Mouse (Mus musculus) embryo, embryonic 10 days (tissue): ENCODE measurements around the gene Igf2bp1.
A peak's percentile ranks its signal among the peaks of the same experiment; 100 is the strongest.
"Not testable (repeated sequence)": the region's sequence is repeated elsewhere in the genome, so short reads cannot be mapped to it uniquely, and the experiment has no call there.

Experiments used
- DNase-seq: peaks from one replicate; pipeline ENCODE4 v3.0.0-alpha.2; 2015; ENCODE audit warnings: low spot score

Gene Igf2bp1

DNA sequence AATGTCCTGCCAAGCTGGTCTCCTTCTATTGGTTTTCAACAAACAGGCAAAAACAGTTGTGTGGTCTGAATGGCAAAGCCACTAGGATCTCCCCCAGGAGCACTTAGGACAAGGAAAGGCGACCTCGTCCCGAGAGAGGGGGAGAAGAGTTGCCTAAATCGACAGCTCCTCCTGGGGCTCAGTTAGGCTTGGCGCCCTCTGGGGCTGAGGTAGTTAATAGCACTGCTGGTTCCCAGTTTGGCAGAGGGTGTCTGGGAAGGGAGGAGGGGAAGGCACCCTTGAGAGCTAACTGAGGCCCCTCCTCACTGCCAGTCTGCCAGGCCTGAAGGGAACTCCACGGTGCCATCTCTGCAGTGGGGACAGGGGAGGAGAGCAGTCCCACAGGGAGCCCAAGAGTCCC is 46.6 kb downstream of the Igf2bp1 start:
- DNase-seq = no peak

DNA sequence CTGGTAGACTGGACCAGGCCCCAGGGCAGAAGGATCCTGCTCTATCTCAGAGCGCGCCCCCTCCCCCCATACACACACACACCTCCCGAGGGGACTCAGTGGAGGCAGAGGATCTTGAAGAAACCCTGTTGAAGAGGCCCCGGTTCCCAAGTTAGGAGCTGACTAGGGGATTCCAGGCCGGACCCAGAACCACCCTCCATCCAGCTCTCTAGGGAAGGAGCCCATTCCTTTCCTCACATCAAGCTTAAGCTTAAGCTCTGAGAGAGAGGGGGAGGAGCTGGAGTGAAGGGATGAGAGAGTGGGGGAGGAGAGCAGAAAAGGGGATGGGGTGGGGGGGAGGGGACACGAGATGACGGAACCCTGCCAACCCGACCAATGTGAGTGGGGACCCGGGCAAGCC is 47.5 kb downstream of the Igf2bp1 start:
- no peak for DNase-seq

DNA sequence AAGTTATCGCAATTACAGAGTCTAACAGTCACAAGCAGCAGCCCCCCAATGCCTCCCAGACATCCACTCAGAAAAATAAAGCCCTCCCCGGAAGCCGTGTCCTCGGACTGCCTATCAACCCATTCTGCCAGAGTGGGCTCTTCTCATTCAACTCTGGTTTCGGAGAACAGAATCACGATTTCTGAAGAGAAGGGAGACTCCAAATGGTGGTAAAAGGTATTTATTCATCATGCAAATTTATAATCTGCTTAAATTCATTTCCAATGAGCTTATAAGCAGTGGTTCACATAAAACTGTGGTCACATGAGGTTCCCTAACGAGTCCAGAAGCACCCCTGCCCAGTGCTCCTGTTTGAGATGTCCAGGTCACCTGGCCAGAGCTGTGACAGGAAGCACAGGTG is 48.3 kb downstream of the Igf2bp1 start:
- no peak for DNase-seq

DNA sequence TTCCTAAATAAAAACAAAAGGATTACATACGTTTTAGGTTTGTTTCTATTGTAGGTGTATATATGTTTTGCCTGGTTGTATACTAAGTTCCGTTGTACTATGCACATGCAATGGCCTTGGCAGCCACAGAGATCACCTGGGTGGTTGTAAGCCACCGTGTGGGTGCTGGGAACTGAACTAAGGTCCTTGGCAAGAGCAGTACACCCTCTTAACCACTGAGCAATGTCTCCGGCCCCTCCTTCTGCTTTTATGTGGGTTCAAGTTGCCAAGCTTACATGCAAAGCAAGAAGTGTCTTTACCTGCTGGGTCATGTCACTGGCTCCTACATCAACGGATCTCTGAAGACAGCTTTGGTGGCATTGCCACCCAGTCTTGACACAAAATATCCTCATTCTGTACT is 52.4 kb downstream of the Igf2bp1 start:
- DNase-seq = no peak

DNA sequence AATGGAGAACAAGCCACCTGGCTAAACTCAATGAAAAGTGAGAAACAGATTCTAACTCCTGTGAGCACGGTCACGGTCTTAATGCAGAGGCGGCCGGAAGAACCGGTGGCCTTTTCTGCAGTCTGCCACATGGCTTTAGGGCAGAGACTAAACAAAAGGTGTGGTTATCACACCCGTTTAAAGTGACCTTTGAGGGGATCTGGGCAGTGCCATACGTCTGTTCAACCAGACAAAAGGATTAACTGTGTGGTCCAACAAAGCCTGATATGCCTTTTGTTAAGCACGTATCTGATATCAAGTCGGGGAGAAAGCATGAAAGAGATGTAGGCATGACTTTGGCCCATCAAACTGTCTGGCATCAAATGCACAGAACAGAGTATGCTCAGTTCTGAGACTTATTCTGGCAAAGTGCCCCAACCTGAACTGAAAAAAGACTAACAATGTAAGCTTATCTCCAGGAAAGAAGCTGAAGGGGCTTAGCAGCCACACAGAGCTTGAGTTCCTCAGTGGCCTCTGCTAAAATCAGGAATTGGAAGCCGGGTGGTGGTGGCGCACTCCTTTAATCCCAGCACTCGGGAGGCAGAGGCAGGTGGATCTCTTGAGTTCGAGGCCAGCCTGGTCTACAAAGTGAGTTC is 59.8 kb downstream of the Igf2bp1 start:
- DNase-seq = no peak

DNA sequence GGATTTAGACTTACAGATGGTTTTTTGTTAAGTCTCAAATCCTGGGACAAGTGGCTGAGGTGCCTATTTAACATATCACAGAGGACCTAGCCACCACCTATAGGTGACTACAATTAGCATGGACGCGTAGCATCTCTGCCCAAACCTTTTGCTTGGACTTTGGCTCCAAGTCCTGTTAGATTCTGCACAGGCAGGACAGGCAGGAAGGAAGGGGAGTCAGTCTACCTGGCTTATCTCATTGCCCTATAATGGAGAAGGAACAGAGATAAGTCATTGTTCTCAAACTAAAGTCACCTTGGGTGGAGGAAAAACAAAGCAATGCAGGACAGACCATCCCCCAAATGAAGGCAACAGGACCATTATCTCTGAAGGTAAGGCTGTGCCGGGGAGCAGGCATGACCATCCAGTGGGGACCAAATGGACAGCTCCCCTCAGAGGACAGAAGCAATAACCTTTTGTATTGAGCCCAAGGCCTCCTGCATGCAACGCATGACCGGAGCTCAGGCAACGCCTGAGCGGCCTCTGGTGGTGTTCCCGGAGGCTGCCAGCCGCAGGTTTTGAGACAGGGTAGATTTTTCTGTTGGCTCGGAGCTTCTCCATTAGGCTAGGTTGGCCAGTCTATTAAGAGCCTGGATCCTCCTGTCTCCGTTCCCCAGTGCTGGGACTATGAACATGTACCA is 65.8 kb downstream of the Igf2bp1 start:
- peak; percentile 33 for DNase-seq

DNA sequence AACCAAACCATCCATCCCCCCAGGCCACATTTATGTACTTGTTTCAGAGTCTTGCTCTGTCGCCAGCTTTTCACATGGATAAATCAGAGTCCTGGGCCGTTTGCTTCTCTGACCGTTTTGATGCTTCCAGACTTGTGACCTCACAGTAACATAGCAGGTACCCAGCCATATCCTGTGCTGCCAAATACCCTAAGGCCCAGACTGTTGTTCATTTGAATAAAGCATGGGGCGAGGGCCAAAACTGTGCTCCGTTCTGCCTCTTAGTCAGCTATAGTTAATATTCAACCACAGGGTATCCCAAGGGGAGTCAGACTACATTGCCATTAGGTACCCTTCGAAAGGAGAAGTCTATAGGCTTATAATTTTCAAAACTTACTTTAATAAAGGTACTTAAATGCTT is 69.3 kb downstream of the Igf2bp1 start:
- DNase-seq = no peak

DNA sequence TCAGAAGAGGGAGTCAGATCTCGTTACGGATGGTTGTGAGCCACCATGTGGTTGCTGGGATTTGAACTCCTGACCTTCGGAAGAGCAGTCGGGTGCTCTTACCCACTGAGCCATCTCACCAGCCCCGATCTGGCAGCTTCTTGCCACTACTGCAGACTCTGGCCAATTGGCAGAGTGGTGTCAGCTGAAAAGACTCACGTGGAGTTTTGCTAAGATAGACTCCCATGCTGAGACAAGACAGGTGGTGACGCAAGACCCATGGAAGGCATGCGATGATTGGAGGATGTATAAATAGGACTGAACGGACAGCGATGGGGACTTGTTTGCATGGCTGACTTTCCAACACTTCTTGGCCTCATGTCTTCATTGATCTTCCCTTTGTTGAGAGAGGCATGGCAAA is 73.6 kb downstream of the Igf2bp1 start:
- DNase-seq = not testable (repeated sequence)

DNA sequence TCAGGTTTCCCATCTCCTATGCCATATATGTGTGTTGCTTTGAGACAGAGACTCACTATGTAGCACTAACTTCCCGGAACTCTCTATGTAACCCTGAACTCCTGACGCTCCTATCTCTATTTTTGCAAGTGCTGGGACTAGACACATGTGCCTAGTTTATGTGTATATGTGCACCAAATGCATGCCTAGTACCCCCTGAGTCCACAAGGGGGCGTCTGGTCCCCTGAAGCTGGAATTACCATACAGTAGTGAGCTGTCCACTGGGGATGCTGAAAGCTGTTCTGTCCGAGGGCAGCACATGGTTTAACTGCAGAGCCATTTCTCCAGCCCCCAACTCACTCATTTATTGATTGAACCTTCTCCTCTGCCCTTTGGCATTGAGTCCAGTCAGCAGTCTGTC is 79.3 kb downstream of the Igf2bp1 start:
- DNase-seq = no peak

DNA sequence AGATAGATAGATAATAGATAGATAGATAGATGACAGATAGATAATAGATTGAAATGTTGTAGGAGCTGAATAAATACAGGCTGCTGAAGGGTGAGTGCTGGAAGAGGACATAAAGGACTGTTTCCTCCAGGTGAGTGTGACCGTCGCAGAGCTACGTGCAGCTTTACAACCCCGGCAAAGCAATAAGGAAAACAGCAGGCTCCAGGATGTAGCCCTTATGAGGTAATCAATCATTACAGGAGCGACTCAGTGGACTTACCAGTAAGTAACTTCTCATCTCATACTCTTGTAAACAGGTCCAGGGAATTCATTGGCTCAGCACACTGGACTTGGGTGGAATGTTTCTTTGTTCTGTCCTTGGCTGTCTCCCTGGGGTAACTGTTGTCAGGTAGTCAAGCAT is 79.8 kb downstream of the Igf2bp1 start:
- no peak for DNase-seq

DNA sequence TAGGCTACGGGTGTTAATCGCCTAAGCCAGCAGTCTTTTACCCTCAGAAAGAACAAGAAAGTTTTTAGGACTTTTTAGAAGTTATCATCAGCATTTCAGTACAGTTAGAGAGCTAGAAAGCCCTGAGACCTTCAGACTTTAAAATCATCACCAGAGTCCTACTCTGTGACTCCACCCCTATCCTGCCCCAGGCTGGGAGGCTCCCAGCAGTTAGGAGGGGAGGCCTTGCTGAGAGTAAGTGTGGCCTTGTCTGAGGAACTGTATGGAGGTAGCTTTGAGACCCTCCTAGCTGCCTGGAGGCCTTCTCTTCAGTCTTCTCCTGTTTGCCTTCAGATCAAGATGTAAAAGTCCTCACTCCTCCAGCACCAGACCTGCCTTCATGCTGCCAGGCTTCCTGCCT is 81.5 kb downstream of the Igf2bp1 start:
- DNase-seq = no peak

DNA sequence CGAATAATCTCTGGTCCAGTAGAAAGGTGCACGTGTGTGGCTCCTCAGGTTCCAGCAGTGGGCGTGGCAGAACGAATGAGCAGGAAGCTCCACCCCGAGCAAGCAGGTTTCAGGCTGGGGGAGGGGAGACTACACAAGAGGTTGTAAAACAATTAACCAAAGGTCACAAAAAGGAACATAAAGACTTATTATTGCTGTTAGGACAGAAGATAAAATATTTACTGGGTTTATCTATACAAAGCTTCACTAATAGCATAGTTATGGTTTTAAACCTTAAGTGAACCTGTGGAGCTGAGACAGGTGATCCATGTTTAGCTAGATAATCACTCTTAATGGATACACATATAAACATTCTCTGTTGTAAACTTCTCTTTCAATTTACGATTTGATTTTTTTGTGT is 82.3 kb downstream of the Igf2bp1 start:
- DNase-seq = not testable (repeated sequence)

DNA sequence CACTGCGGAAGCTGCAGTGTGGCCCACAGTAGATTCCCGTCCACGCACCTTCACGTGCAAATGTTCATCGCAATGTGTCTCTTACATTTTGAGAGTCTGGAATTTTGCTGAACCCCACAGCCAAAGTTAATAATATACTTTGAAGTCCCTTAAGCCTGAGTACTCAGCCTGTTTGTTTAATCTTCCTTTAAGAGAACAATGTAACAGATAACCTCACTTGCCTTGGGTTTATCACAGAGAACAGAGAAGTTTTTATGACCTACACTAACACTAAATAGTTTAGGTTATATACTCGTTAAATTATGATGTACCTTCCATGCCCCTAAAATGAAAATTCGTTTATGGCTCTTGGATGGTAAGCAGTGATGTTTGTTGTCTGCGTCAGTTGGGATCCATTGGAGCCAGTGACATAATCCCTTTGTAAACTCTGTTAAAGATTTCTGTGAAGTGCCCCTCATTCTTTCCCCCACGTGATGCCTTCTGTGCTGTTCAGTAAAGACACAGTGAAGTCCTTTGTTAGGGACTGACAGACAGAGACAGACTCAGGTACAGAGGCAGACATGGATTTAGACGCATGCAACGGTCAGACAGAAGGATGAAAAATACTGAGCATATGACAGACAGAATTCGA is 83.6 kb downstream of the Igf2bp1 start:
- no peak for DNase-seq

DNA sequence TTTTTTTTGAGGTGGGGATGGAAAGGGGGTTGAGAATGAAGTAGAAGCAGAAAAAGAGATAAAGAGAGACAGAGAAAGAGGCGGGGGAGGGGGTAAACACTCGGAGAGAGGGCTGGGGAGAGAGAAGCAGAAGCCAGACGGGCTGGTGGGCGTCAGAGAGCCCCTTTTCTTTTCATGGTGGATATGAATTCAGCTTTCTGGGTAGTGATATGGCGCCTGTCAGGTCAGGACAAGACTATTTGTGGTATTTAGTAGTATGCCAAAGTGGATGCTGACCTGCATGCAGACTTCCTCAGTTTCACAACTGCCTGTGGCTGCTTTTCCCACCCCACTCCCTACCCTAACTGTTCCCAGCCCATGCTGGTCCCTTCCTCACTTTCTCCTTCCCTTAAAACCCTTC is 89.3 kb downstream of the Igf2bp1 start:
- no peak for DNase-seq

DNA sequence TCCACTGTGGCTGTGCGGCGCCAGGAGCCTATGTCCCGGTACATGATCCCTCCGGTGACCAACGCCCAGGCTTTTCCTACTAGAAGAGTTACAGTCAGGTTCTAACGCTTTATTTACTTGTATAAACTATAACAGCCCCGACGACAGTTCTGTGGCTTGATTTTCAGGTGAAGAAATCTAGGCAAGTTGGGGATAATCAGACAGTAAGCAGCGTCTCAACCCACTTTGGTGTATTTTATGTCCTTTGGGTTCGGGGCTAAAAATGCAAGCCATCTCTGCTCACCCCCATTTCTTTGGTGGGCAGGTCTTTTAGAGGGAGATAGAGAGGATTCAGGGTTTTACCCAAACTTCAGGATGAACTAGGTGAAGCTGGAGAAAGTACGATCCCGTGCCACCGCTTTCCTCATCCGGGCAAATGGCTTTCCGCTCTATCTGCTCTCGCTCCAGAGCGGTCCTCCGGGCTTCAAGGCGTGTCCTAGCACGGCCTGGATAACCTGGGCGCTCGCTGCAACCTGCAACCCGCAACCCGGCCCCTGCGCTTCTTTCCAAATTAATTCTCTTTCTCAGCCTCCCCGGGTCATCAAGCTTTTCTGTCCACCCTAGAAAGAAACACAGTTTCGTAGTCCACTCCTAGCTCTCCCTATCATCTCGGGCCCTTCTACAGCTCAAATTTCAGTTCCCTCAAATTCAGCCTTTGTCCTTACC is 90.6 kb downstream of the Igf2bp1 start:
- peak; percentile 53 for DNase-seq

DNA sequence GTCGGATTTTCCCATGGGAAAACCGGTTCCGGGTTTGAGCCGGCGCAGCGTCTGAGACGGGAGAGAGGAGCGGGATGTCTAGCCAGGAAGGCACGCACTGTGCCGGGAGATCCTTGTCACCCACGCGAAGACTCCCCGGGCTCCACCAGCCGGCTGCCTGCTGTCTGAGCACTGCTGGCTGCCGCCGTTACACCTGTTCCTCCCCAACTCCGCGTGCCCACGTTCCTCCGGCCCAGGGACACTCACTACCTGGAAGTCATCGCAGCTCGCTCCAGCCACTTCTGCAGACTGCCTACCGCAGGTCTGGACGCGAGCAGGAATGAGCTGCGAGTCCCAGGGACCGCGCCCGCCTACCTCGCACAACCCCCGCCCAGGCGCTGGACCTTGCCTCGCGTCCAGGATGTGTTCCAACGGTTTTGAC is 91.2 kb downstream of the Igf2bp1 start, which contains the start of gene B4galnt2:
Gene B4galnt2, minus strand, starts transcription at position 321 of the 421 bp plus-strand sequence.
- peak; percentile 29 for DNase-seq

DNA sequence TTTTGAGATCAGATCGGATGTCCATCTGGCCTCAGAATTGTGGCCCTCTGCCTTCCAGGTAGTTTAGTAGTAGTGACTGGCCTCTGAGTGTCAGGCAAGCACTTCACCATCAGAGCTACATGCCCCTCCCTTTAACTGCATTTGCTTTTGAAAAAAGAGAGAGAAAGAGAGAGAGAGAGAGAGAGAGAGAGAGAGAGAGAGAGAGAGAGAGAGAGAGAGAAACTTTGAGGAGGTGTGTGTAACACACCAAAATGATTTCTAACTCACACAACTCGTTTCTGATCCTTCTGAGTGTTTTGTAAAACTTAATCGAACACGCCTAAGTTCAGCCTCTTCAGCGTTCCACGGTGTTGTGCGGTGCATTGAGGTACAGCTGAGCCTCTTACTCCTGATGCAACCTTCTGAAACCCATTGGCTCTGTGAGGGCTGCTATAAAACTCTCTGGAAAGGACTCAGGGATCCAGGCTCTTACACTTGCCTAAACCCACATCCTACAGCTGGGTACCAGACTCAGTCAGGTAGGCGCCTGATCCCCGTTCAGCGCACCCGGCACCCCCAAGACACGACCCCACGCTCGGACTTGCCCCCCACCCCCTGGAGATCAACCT is 91.7 kb downstream of the Igf2bp1 start:
- DNase-seq = no peak

DNA sequence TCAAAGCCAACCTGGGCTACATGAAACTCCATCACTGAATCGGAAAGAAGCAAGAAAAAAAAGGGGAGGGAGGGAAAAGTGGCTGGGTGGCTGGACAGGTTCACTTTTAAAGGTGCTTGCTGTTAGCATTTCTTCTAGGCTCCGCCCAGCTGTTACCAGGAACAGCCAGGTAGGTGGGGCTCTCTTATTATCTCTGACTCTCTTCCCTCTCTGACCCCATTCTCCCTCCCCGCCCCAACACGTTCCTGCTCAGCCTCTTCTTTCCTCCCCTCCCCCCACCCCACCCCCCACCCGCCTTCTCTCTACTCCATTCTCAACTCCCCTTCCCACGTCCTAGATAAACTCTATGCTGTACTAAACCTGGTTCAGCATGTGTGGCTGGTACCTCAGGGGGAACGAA is 94.2 kb downstream of the Igf2bp1 start:
- no peak for DNase-seq

DNA sequence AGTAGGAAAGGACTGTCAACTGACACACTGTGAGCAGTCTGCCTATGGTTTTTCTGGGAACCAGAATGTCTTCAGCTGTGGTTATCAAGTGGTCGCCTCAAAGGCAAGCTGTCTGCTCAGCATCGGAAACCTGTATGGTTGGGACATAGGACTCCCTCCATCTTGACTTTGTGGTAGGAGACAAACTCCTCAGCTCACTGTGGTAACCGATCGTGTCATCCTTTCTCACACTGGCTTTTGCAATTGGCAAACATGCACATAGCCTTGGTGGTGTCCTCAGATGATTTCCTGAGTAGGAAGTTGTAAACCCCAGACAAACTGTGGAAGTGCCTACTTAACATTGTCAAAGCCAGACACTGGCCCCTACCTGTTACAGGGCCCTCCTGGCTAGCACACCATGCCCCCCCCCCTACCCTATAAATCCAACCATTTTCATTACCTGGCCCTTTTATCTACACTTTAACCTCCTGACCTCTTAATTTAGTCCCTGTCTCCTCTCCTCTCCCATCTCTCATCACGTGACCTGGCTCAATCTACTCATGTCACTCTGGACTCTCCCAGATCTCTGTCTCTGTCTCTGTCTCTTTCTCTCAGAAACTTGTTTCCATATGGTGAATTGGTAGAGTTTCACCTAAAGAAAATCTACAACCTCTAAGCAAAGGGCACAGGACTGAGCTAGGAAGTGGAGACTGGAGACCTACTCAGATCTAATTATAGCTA is 97.8 kb downstream of the Igf2bp1 start:
- no peak for DNase-seq
